20 mouse cellular contexts compared by ENCODE assay signal in genomic region chr12:81977346-81977745, GRCm38 (mm10).
DNase-seq lines count a peak whose midpoint lies in the region; ATAC-seq and TF ChIP-seq lines count a peak whose summit lies in the region.
"Had no signal": no experiment of that assay in that cellular context is flagged by ENCODE, and none has a peak within 500 bp of the region (broad histone marks: within the 10 kb centered on the region; RNA-seq: fewer than 3 reads in every experiment).

No protein-coding gene starts in this region.

- TF ChIP-seq POLR2A in kidney, adult 2 months (IDR thresholded peaks at IDR 0.05; ENCODE audit: low read depth, low read length), result no peak
- TF ChIP-seq POLR2A in MEL (IDR thresholded peaks at IDR 0.05; ENCODE audit: control insufficient read depth in 1 of 2, insufficient read depth in 1 of 2, low read depth in 1 of 2, low read length in 2 of 2, poor library complexity in 1 of 2), result no peak
- no peak for TF ChIP-seq POLR2A in brain, embryonic 14.5 days (IDR thresholded peaks at IDR 0.05; ENCODE audit: borderline replicate concordance, extremely low read depth, insufficient read depth, insufficient read length, poor library complexity, severe bottlenecking)

- 75% methylated on average over 4 of the region's 4 CpGs for WGBS in kidney, adult 2 months
- WGBS in kidney, embryonic 14.5 days, result 75% methylated on average over 4 of the region's 4 CpGs

- peak; percentile 15 for TF ChIP-seq RAD21 in MEL (IDR thresholded peaks at IDR 0.05; ENCODE audit: low read depth, low read length)

- H3K79me2 ChIP-seq in MEL (ENCODE audit: control insufficient read depth, insufficient read depth, low read length, poor library complexity), result no peaks in the 10 kb centered on the region

- H3K4me1 ChIP-seq in kidney, adult 2 months (ENCODE audit: control insufficient read depth, insufficient read depth, low read length), result no peaks in the 10 kb centered on the region
- H3K4me1 ChIP-seq in kidney, embryonic 14.5 days (ENCODE audit: control insufficient read depth, insufficient read depth, low read length), result no peaks in the 10 kb centered on the region
- H3K4me1 ChIP-seq in MEL (ENCODE audit: control insufficient read depth in 1 of 2, insufficient read depth in 2 of 2, low read length in 2 of 2), result no peaks in the 10 kb centered on the region
- H3K4me1 ChIP-seq: embryonic facial prominence, embryonic 15.5 days; heart, embryonic 12.5 days; hindbrain, embryonic 13.5 days; liver, embryonic 15.5 days; midbrain, embryonic 12.5 days had no signal

- peaks cover 1% of the 10 kb centered on the region for H3K36me3 ChIP-seq in kidney, adult 2 months (ENCODE audit: control insufficient read depth, insufficient read depth, low read length)
- peaks cover 67% of the 10 kb centered on the region for H3K36me3 ChIP-seq in kidney, embryonic 14.5 days (ENCODE audit: control insufficient read depth, insufficient read depth, low read length)
- H3K36me3 ChIP-seq in MEL (ENCODE audit: control insufficient read depth in 1 of 2, insufficient read depth in 2 of 2, low read length in 2 of 2), result peaks cover 0 to 4% of the 10 kb centered on the region in 2 experiments; a peak in 1 of 4 replicates

- no peak for DNase-seq in kidney, adult 2 months
- DNase-seq in lung, postnatal 36 days, result peak; percentile 28
- no peak for DNase-seq in lung, postnatal 4 days
- DNase-seq in MEL (ENCODE audit: low read depth, low spot score), result no peak
- DNase-seq in brain, embryonic 14.5 days (ENCODE audit: low read depth), result peak; percentile 16
- DNase-seq in gastrocnemius, adult 8-10 months (ENCODE audit: low spot score in 2 of 2), result no peak
- DNase-seq: adrenal gland, postnatal 14 days; cerebellum, adult 11 months; cerebellum, postnatal 36 days; gastrocnemius, postnatal 36 days; kidney, adult 8-10 months; thymus, postnatal 36 days had no signal

- no peak overlapping the region for H3K27ac ChIP-seq in kidney, adult 2 months (ENCODE audit: insufficient read depth, low read depth, low read length)
- no peak overlapping the region for H3K27ac ChIP-seq in kidney, embryonic 14.5 days (ENCODE audit: low read depth, low read length)
- no peak overlapping the region for H3K27ac ChIP-seq in MEL (ENCODE audit: control insufficient read depth, low read depth, low read length)
- H3K27ac ChIP-seq: embryonic facial prominence, embryonic 15.5 days; hindbrain, embryonic 13.5 days; liver, embryonic 15.5 days; midbrain, embryonic 12.5 days had no signal

- no peaks in the 10 kb centered on the region for H3K9me3 ChIP-seq in kidney, embryonic 14.5 days (ENCODE audit: control insufficient read depth, low read length)
- no peaks in the 10 kb centered on the region for H3K9me3 ChIP-seq in MEL (replicated peaks; ENCODE audit: insufficient read depth, low read length)
- H3K9me3 ChIP-seq: embryonic facial prominence, embryonic 15.5 days; heart, embryonic 12.5 days; hindbrain, embryonic 13.5 days; liver, embryonic 15.5 days; midbrain, embryonic 12.5 days had no signal

- no peak for TF ChIP-seq EP300 in MEL (IDR thresholded peaks at IDR 0.05; ENCODE audit: low read depth in 1 of 2, low read length in 2 of 2)

- no peak for ATAC-seq in kidney, embryonic 14.5 days (ENCODE audit: low FRiP score, low TSS enrichment)
- ATAC-seq in megakaryocyte, adult 5-6 weeks (ENCODE audit: poor library complexity, severe bottlenecking), result no peak
- ATAC-seq: forebrain, embryonic 14.5 days had no signal

- H3K9ac ChIP-seq in kidney, embryonic 14.5 days (ENCODE audit: low read depth, low read length), result no peak overlapping the region
- H3K9ac ChIP-seq in MEL (ENCODE audit: control insufficient read depth, low read depth, low read length, poor library complexity, severe bottlenecking), result no peak overlapping the region
- H3K9ac ChIP-seq: embryonic facial prominence, embryonic 15.5 days; heart, embryonic 12.5 days; hindbrain, embryonic 13.5 days; liver, embryonic 15.5 days; midbrain, embryonic 12.5 days had no signal

- no peak overlapping the region for H3K4me3 ChIP-seq in kidney, adult 2 months (ENCODE audit: insufficient read depth, low read depth, low read length)
- H3K4me3 ChIP-seq in kidney, embryonic 14.5 days (ENCODE audit: low read length), result no peak overlapping the region
- H3K4me3 ChIP-seq in MEL (ENCODE audit: control insufficient read depth in 1 of 2, insufficient read depth in 1 of 2, low read depth in 2 of 2, low read length in 2 of 2), result no peak overlapping the region
- H3K4me3 ChIP-seq: embryonic facial prominence, embryonic 15.5 days; heart, embryonic 12.5 days; hindbrain, embryonic 13.5 days; liver, embryonic 15.5 days; midbrain, embryonic 12.5 days had no signal

- no peak overlapping the region for H3K4me2 ChIP-seq in kidney, embryonic 14.5 days (replicated peaks; ENCODE audit: low read depth, low read length)
- H3K4me2 ChIP-seq: embryonic facial prominence, embryonic 15.5 days; heart, embryonic 12.5 days; hindbrain, embryonic 13.5 days; liver, embryonic 15.5 days; midbrain, embryonic 12.5 days had no signal

- peak; percentile 27 for TF ChIP-seq CTCF in kidney, adult 2 months (conservative IDR thresholded peaks at IDR 0.05; ENCODE audit: insufficient read depth, insufficient read length, low read depth, low read length)
- peak; percentile 17 to 35 (median 30); a peak in 4 of 6 replicates for TF ChIP-seq CTCF in MEL (IDR thresholded peaks at IDR 0.05 in 2 of 3, conservative IDR thresholded peaks at IDR 0.05 in 1 of 3; ENCODE audit: control insufficient read depth in 1 of 3, insufficient read depth in 1 of 3, low read depth in 2 of 3, low read length in 3 of 3, poor library complexity in 1 of 3, severe bottlenecking in 1 of 3)
- TF ChIP-seq CTCF in brain, embryonic 14.5 days (IDR thresholded peaks at IDR 0.05; ENCODE audit: borderline replicate concordance, extremely low read depth, insufficient read depth, insufficient read length), result 0 out of 2 replicates have a peak, but pooled peaks have one; percentile 15

- no peaks in the 10 kb centered on the region for H3K27me3 ChIP-seq in kidney, adult 2 months (replicated peaks; ENCODE audit: control insufficient read depth, insufficient read depth, low read length)
- H3K27me3 ChIP-seq in kidney, embryonic 14.5 days (ENCODE audit: control insufficient read depth, insufficient read depth, low read length), result no peaks in the 10 kb centered on the region
- H3K27me3 ChIP-seq in MEL (ENCODE audit: control insufficient read depth in 1 of 2, insufficient read depth in 2 of 2, low read length in 2 of 2), result no peaks in the 10 kb centered on the region
- H3K27me3 ChIP-seq: embryonic facial prominence, embryonic 15.5 days; heart, embryonic 12.5 days; hindbrain, embryonic 13.5 days; liver, embryonic 15.5 days; midbrain, embryonic 12.5 days had no signal

TF ChIP-seq in MEL, 35 proteins besides CTCF, POLR2A, EP300 and RAD21:
- TF ChIP-seq ELF1 (IDR thresholded peaks at IDR 0.05; ENCODE audit: low read depth, low read length) (no peak), TCF12 (IDR thresholded peaks at IDR 0.05; ENCODE audit: low read depth, low read length) (no peak), ETS1 (IDR thresholded peaks at IDR 0.05; ENCODE audit: low read depth, low read length) (no peak), MAFK (IDR thresholded peaks at IDR 0.05; ENCODE audit: borderline replicate concordance, low read depth, low read length) (no peak), ZKSCAN1 (IDR thresholded peaks at IDR 0.05; ENCODE audit: low read depth, low read length) (no peak), TBP (IDR thresholded peaks at IDR 0.05; ENCODE audit: low read depth, low read length) (no peak), SMC3 (IDR thresholded peaks at IDR 0.05; ENCODE audit: low read depth, low read length) (peak; percentile 29; the same call in 1 of the 2 replicates), MYC (IDR thresholded peaks at IDR 0.05; ENCODE audit: low read depth, low read length) (no peak)

Comparison
In these comparisons a context has a peak if more than half of its experiments do, and no peak if none do; other contexts are left out.
1. DNase-seq: peak in lung, postnatal 36 days (single experiment) and brain, embryonic 14.5 days (single experiment); none in kidney, adult 2 months (single experiment), lung, postnatal 4 days (0 of 2), MEL (single experiment) and gastrocnemius, adult 8-10 months (0 of 2).
2. Peak in every context shown above with its lines, with median percentiles within 50 percentile points of each other: CTCF ChIP-seq.